Mouse (Mus musculus): ENCODE measurements around the gene Tshb. TPM values are rescaled to one million over a fixed set of nuclear protein-coding genes. Genes with fewer than 3 reads are reported as not detected.

Tshb gene
- polyA plus RNA-seq, 1 experiment, result not detected

GRCm38 (mm10) chr3:102751536-102751935 is 31.0 kb downstream of the Tshb start:
- H3K36me3 ChIP-seq (ENCODE audit: control insufficient read depth, insufficient read depth, low read length, poor library complexity, severe bottlenecking), result no peaks in the 10 kb centered on the region
- no peaks in the 10 kb centered on the region for H3K4me1 ChIP-seq (ENCODE audit: control insufficient read depth, insufficient read depth, low read length)
- H3K27ac ChIP-seq (ENCODE audit: insufficient read depth, low read length), result no peak overlapping the region
- H3K4me3 ChIP-seq (ENCODE audit: low read depth, low read length), result no peak overlapping the region
- H3K9ac ChIP-seq (ENCODE audit: low read depth, poor library complexity, severe bottlenecking), result no peak overlapping the region
- TF ChIP-seq EP300 (IDR thresholded peaks at IDR 0.05; ENCODE audit: insufficient read depth, low read depth, low read length) (no peak), POLR2A (IDR thresholded peaks at IDR 0.05; ENCODE audit: insufficient read depth, low read length) (no peak), CTCF (IDR thresholded peaks at IDR 0.05; ENCODE audit: low read depth, low read length) (no peak)
- no peaks in the 10 kb centered on the region for H3K27me3 ChIP-seq (ENCODE audit: control insufficient read depth, insufficient read depth, low read length, poor library complexity, severe bottlenecking)
- H3K9me3 ChIP-seq (replicated peaks; ENCODE audit: control insufficient read depth, insufficient read depth, low read length, poor library complexity, severe bottlenecking), result no peaks in the 10 kb centered on the region

DNA sequence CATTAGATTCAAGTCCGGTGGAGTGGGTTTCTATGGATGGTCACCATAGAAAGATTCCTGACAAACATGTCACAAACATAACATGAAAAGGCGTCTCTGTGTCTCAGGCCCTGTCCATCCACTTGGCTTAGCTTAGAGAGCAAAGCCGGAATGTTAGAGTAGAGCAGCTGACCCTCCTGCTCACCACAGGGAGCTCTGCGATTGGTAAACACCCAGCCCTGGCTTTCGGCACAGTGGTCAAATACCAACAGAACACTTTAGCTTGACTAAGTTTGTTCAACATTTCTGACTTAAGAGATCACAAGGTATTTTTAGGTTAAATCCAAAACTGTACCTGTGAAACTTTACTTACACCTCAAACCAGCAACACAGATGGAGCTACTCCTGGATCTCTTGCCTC is 31.4 kb downstream of the Tshb start:
- no peak overlapping the region for H3K9ac ChIP-seq (ENCODE audit: low read depth, poor library complexity, severe bottlenecking)
- TF ChIP-seq EP300 (IDR thresholded peaks at IDR 0.05; ENCODE audit: insufficient read depth, low read depth, low read length) (no peak), POLR2A (IDR thresholded peaks at IDR 0.05; ENCODE audit: insufficient read depth, low read length) (no peak), CTCF (IDR thresholded peaks at IDR 0.05; ENCODE audit: low read depth, low read length) (no peak)
- no peaks in the 10 kb centered on the region for H3K9me3 ChIP-seq (replicated peaks; ENCODE audit: control insufficient read depth, insufficient read depth, low read length, poor library complexity, severe bottlenecking)
- H3K27me3 ChIP-seq (ENCODE audit: control insufficient read depth, insufficient read depth, low read length, poor library complexity, severe bottlenecking), result no peaks in the 10 kb centered on the region
- no peak overlapping the region for H3K4me3 ChIP-seq (ENCODE audit: low read depth, low read length)
- H3K36me3 ChIP-seq (ENCODE audit: control insufficient read depth, insufficient read depth, low read length, poor library complexity, severe bottlenecking), result no peaks in the 10 kb centered on the region
- H3K27ac ChIP-seq (ENCODE audit: insufficient read depth, low read length), result no peak overlapping the region
- no peaks in the 10 kb centered on the region for H3K4me1 ChIP-seq (ENCODE audit: control insufficient read depth, insufficient read depth, low read length)

GRCm38 (mm10) chr3:102748686-102749085 is 33.8 kb downstream of the Tshb start:
- Histone ChIP-seq H3K27me3 (ENCODE audit: control insufficient read depth, insufficient read depth, low read length, poor library complexity, severe bottlenecking) (no peaks in the 10 kb centered on the region), H3K9ac (ENCODE audit: low read depth, poor library complexity, severe bottlenecking) (no peak overlapping the region), H3K36me3 (ENCODE audit: control insufficient read depth, insufficient read depth, low read length, poor library complexity, severe bottlenecking) (no peaks in the 10 kb centered on the region), H3K4me3 (ENCODE audit: low read depth, low read length) (no peak overlapping the region), H3K4me1 (ENCODE audit: control insufficient read depth, insufficient read depth, low read length) (no peaks in the 10 kb centered on the region), H3K9me3 (replicated peaks; ENCODE audit: control insufficient read depth, insufficient read depth, low read length, poor library complexity, severe bottlenecking) (no peaks in the 10 kb centered on the region), H3K27ac (ENCODE audit: insufficient read depth, low read length) (no peak overlapping the region)
- TF ChIP-seq CTCF (IDR thresholded peaks at IDR 0.05; ENCODE audit: low read depth, low read length) (no peak), POLR2A (IDR thresholded peaks at IDR 0.05; ENCODE audit: insufficient read depth, low read length) (no peak)

GRCm38 (mm10) chr3:102748038-102748437 is 34.5 kb downstream of the Tshb start:
- no peaks in the 10 kb centered on the region for H3K4me1 ChIP-seq (ENCODE audit: control insufficient read depth, insufficient read depth, low read length)
- no peak overlapping the region for H3K27ac ChIP-seq (ENCODE audit: insufficient read depth, low read length)
- no peaks in the 10 kb centered on the region for H3K36me3 ChIP-seq (ENCODE audit: control insufficient read depth, insufficient read depth, low read length, poor library complexity, severe bottlenecking)
- H3K4me3 ChIP-seq (ENCODE audit: low read depth, low read length), result no peak overlapping the region
- H3K9me3 ChIP-seq (replicated peaks; ENCODE audit: control insufficient read depth, insufficient read depth, low read length, poor library complexity, severe bottlenecking), result no peaks in the 10 kb centered on the region
- TF ChIP-seq POLR2A (IDR thresholded peaks at IDR 0.05; ENCODE audit: insufficient read depth, low read length) (no peak), EP300 (IDR thresholded peaks at IDR 0.05; ENCODE audit: insufficient read depth, low read depth, low read length) (no peak), CTCF (IDR thresholded peaks at IDR 0.05; ENCODE audit: low read depth, low read length) (no peak)
- no peaks in the 10 kb centered on the region for H3K27me3 ChIP-seq (ENCODE audit: control insufficient read depth, insufficient read depth, low read length, poor library complexity, severe bottlenecking)
- no peak overlapping the region for H3K9ac ChIP-seq (ENCODE audit: low read depth, poor library complexity, severe bottlenecking)

GRCm38 (mm10) chr3:102746174-102746573 is 36.3 kb downstream of the Tshb start:
- TF ChIP-seq CTCF (IDR thresholded peaks at IDR 0.05; ENCODE audit: low read depth, low read length) (no peak), EP300 (IDR thresholded peaks at IDR 0.05; ENCODE audit: insufficient read depth, low read depth, low read length) (no peak), POLR2A (IDR thresholded peaks at IDR 0.05; ENCODE audit: insufficient read depth, low read length) (no peak)
- no peaks in the 10 kb centered on the region for H3K27me3 ChIP-seq (ENCODE audit: control insufficient read depth, insufficient read depth, low read length, poor library complexity, severe bottlenecking)

GRCm38 (mm10) chr3:102744657-102745056 is 37.9 kb downstream of the Tshb start:
- no peaks in the 10 kb centered on the region for H3K9me3 ChIP-seq (replicated peaks; ENCODE audit: control insufficient read depth, insufficient read depth, low read length, poor library complexity, severe bottlenecking)
- H3K4me3 ChIP-seq (ENCODE audit: low read depth, low read length), result no peak overlapping the region
- no peaks in the 10 kb centered on the region for H3K36me3 ChIP-seq (ENCODE audit: control insufficient read depth, insufficient read depth, low read length, poor library complexity, severe bottlenecking)
- no peak for TF ChIP-seq EP300 (IDR thresholded peaks at IDR 0.05; ENCODE audit: insufficient read depth, low read depth, low read length)
- no peak for TF ChIP-seq POLR2A (IDR thresholded peaks at IDR 0.05; ENCODE audit: insufficient read depth, low read length)
- no peak for TF ChIP-seq CTCF (IDR thresholded peaks at IDR 0.05; ENCODE audit: low read depth, low read length)
- no peaks in the 10 kb centered on the region for H3K4me1 ChIP-seq (ENCODE audit: control insufficient read depth, insufficient read depth, low read length)
- no peak overlapping the region for H3K27ac ChIP-seq (ENCODE audit: insufficient read depth, low read length)
- H3K27me3 ChIP-seq (ENCODE audit: control insufficient read depth, insufficient read depth, low read length, poor library complexity, severe bottlenecking), result no peaks in the 10 kb centered on the region
- H3K9ac ChIP-seq (ENCODE audit: low read depth, poor library complexity, severe bottlenecking), result no peak overlapping the region

More at GRCm38 (mm10) chr3:102746174-102746573, 36.3 kb downstream of the Tshb start:
- H3K9ac ChIP-seq (ENCODE audit: low read depth, poor library complexity, severe bottlenecking), result no peak overlapping the region
- H3K36me3 ChIP-seq (ENCODE audit: control insufficient read depth, insufficient read depth, low read length, poor library complexity, severe bottlenecking), result no peaks in the 10 kb centered on the region
- no peak overlapping the region for H3K4me3 ChIP-seq (ENCODE audit: low read depth, low read length)
- no peaks in the 10 kb centered on the region for H3K4me1 ChIP-seq (ENCODE audit: control insufficient read depth, insufficient read depth, low read length)
- no peaks in the 10 kb centered on the region for H3K9me3 ChIP-seq (replicated peaks; ENCODE audit: control insufficient read depth, insufficient read depth, low read length, poor library complexity, severe bottlenecking)
- no peak overlapping the region for H3K27ac ChIP-seq (ENCODE audit: insufficient read depth, low read length)
